Mouse (Mus musculus) bone marrow macrophage, adult 2 months (primary cell): Measurements from ENCODE around the gene Timm50.

Experiments
- CTCF ChIP-seq: IDR thresholded peaks from 2 replicates; pipeline ENCODE4 v1.5.1; 2012; ENCODE audit warnings: low read depth, mild to moderate bottlenecking, low read length, moderate library complexity
- POLR2A ChIP-seq: IDR thresholded peaks from 2 replicates; pipeline ENCODE4 v1.6.1; 2012; ENCODE audit warnings: mild to moderate bottlenecking, low read depth, low read length, borderline replicate concordance

- no peak for TF ChIP-seq CTCF
- TF ChIP-seq POLR2A: no peak
Observed at GRCm38 (mm10) chr7:28263786-28264185, 48.1 kb downstream of the Timm50 start.
